Comparison of ENCODE assay signal across 17 mouse cellular contexts in the genomic region with DNA sequence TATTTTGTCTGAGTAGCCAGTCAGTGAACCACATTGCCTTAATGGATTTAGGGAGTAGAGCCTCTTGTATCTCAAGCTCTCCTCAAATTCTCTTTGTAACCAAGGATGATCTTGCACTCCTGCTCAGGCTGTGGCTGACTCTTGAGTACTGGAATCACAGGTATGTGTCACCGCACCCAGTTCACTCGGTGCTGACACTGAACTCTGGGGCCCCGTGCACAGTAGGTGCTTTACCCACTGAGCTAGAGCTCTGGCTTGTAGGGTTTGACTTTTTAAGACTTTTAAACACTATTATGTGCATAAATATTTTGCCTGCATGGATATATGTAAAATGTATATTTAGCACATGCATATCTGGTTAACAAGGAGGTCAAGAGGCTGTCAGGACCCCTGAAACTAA.
"Had no signal": no experiment of that assay in that cellular context is flagged by ENCODE, and none has a peak within 500 bp of the region (broad histone marks: within the 10 kb centered on the region; RNA-seq: fewer than 3 reads in every experiment).

No protein-coding gene starts in this region.

- H3K4me2 ChIP-seq: limb, embryonic 12.5 days; limb, embryonic 15.5 days; midbrain, embryonic 11.5 days had no signal

- H3K9me3 ChIP-seq: limb, embryonic 12.5 days; limb, embryonic 15.5 days had no signal

- H3K4me3 ChIP-seq: left cerebral cortex, adult 2 months; limb, embryonic 12.5 days; limb, embryonic 15.5 days had no signal

- H3K27ac ChIP-seq: left cerebral cortex, adult 2 months; limb, embryonic 12.5 days; stomach, postnatal 0 days had no signal

- H3K36me3 ChIP-seq: limb, embryonic 12.5 days; limb, embryonic 15.5 days had no signal

- H3K9ac ChIP-seq: limb, embryonic 12.5 days; limb, embryonic 15.5 days had no signal

- DNase-seq: kidney, adult 18-20 months; kidney, adult 9 months; kidney, postnatal 14 days; kidney, postnatal 4 days; lung, adult 2 months; lung, postnatal 14 days; lung, postnatal 4 days; midbrain, embryonic 14.5 days; right cerebral cortex, adult 18-20 months; right cerebral cortex, postnatal 14 days; right cerebral cortex, postnatal 4 days; thymus, postnatal 25 days had no signal

- H3K4me1 ChIP-seq: limb, embryonic 12.5 days had no signal

- H3K27me3 ChIP-seq: limb, embryonic 12.5 days; limb, embryonic 15.5 days had no signal
